Mouse (Mus musculus) brain, embryonic 14.5 days (tissue): ENCODE results near the gene Tgfb3. TPM values are rescaled to one million over a fixed set of nuclear protein-coding genes. Genes with fewer than 3 reads are reported as not detected.

Experiments
- DNase-seq: peaks from one replicate; pipeline ENCODE4 v3.0.0-alpha.2; 2011; ENCODE audit warnings: low read depth
- CTCF ChIP-seq: fragments of 200-500 bp; IDR thresholded peaks from 2 replicates; pipeline ENCODE4 v1.5.1; 2012; ENCODE audit warnings: inconsistent platforms, mild to moderate bottlenecking, moderate library complexity, borderline replicate concordance; ENCODE audit not compliant: insufficient read depth, insufficient read length; ENCODE audit errors: extremely low read depth
- POLR2A ChIP-seq: fragments of 200-500 bp; IDR thresholded peaks from 2 replicates; pipeline ENCODE4 v1.6.1; 2012; ENCODE audit warnings: mild to moderate bottlenecking, inconsistent platforms, borderline replicate concordance; ENCODE audit not compliant: poor library complexity, insufficient read depth, insufficient read length, severe bottlenecking; ENCODE audit errors: extremely low read depth
- polyA plus RNA-seq: library from polyadenylated mRNA; depleted of rRNA; stranded (reverse); fragments of >200 nt; gene quantifications from 2 replicates; pipeline ENCODE4 v1.2.3, GENCODE M21; 2012

Gene Tgfb3
- polyA plus RNA-seq, 1 experiment, result 6.6 TPM

- TF ChIP-seq CTCF, result no peak
- no peak for TF ChIP-seq POLR2A
- peak; percentile 40 for DNase-seq
Observed at GRCm38 (mm10) chr12:86097781-86098180, 18.9 kb upstream of the Tgfb3 start.

DNA sequence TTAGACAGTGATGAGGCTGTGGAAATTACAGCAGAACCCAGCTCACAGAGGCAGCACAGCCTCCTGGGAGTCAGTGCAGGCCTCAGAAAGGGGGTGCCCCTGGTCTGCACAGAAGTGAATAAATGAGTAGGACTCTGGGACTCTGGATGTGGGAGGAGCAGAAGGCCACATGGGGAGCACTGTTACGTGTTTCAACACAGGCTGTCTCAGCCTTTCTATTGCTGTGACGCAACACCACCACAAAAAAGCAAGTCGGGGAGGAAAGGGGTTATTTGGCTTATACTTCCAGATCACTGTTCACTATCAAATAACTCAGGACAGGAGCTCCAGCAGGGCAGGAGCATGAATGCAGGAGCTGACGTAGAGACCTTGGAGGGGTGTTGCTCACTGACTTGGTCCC, 17.0 kb upstream of the Tgfb3 start:
- TF ChIP-seq CTCF (no peak), POLR2A (no peak)
- no peak for DNase-seq

DNA sequence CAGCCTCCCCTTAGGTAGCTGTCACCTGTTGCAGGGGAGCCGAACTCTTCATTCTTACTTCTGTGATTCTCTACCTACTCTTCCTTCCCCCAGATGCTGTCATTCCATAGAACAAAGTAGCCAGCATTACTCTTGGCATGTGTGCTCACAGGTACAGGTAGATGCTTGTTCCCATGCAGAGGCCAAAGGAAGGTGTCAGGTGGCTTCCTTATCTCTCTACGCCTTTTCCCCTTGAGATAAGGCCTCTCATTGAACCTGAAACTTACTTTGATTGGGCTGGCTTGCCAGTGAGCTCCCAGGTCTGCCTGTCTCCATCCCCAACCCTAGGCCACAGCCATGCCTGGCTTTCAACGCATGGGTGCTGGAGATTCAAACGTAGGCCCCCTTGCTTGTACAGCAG, 15.2 kb upstream of the Tgfb3 start:
- no peak for TF ChIP-seq CTCF
- TF ChIP-seq POLR2A, result no peak
- DNase-seq, result no peak

- DNase-seq, result no peak
- TF ChIP-seq CTCF (no peak), POLR2A (no peak)
Observed at GRCm38 (mm10) chr12:86091601-86092132, 12.8 kb upstream of the Tgfb3 start.

- TF ChIP-seq POLR2A (no peak), CTCF (no peak)
- no peak for DNase-seq
Observed at GRCm38 (mm10) chr12:86090764-86091163, 11.9 kb upstream of the Tgfb3 start.

- no peak for DNase-seq
- no peak for TF ChIP-seq POLR2A
- TF ChIP-seq CTCF, result no peak
Observed at GRCm38 (mm10) chr12:86088042-86088441, 9.2 kb upstream of the Tgfb3 start.

- peak; percentile 21 for DNase-seq
- TF ChIP-seq POLR2A (no peak), CTCF (no peak)
Observed at GRCm38 (mm10) chr12:86086550-86086949, 7.7 kb upstream of the Tgfb3 start.

DNA sequence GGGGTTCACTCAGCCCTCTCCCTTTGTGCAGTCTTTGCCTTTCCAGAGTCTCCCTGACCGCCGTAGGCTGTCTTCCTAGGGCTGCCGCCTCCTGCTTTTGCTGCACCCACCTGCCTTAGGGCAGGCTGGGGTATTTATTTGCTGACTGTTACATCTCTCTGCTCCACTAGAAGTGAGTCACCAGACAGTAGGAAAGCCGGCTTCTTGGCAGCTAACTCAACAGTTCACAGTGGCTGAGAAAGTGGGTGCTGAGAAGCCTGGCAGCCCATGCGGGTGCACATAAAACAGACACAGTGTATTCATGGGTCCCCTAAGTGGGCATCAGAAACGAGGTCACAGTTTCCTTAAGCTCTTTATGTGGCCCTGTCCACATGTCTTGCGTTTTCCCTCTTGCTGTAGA, 7.0 kb upstream of the Tgfb3 start:
- DNase-seq, result no peak
- no peak for TF ChIP-seq CTCF
- no peak for TF ChIP-seq POLR2A

DNA sequence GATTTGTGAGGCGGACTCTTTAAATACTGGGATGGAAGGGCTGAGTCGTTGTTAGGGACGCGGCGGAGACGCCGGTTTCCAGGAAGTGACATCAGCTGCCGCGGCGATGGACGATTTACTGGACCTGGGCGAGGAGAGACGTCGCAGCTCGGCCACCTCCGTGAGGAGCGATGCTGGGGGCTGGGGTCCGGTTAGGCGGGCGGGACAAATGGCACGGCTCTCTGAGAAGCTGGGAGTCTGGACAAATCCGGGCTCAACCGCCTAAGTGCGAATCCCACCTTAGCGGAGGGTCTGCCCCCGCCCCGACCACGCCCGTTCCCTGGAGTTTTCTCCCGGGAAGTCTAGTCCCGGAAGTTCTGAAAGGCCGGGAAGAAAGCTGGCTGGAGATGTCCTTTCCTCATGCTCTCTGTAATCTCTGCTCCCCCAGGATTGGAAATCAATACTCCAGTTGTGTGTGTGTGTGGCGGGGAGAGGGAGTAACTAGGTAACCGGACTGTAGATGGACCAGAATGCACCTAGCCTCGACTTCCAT, 3.7 kb upstream of the Tgfb3 start, which contains the start of gene Ift43:
Ift43 (plus strand) TSS at position 61 of the 532 bp plus-strand sequence.
- DNase-seq, result peak; percentile 94
- TF ChIP-seq CTCF (no peak), POLR2A (peak; percentile 24; the same call in 1 of the 2 replicates)

DNA sequence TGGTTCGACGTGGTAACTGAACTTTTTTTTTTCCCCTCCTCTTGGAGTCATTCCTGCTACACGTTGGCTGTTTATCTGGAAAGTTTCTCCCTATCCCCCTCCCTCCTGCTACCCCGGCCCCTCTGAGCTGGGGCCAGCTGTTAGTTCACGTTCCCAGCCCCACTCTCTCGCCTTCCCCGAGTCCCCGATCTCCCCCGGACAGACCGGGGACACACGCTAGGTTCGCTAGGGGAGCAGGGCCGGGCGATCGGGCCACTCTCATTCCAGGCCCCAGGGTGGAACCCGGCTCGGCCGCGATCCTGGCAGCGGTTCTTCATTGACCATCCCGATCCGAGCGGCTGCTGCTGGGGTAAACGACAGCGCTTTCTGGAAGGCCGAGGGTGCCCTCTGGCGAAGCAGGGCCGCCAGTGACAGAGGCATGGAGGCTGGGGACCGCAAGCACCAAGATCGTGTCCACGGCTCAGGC, 394 bp upstream of the Tgfb3 start:
- peak; percentile 92 for DNase-seq
- TF ChIP-seq CTCF (peak; percentile 93), POLR2A (no peak)

- no peak for DNase-seq
- no peak for TF ChIP-seq POLR2A
- no peak for TF ChIP-seq CTCF
Observed at GRCm38 (mm10) chr12:86078176-86078552, 677 bp downstream of the Tgfb3 start.

GRCm38 (mm10) chr12:86077736-86078135, 1.1 kb downstream of the Tgfb3 start:
- DNase-seq, result peak; percentile 29
- no peak for TF ChIP-seq POLR2A
- no peak for TF ChIP-seq CTCF
